Mouse (Mus musculus) stomach, embryonic 15.5 days (tissue): ENCODE results near the gene Trpv5. TPM values are rescaled to one million over a fixed set of nuclear protein-coding genes. Genes with fewer than 3 reads are reported as not detected.

ENCODE experiments used
- ATAC-seq: fragments of 200-750 bp; cut with Nextera tagmentation; 2 replicates; pipeline ENCODE4 v1.8.0; 2017; ENCODE audit warnings: low read depth, moderate number of reproducible peaks, moderate TSS enrichment; ENCODE audit not compliant: insufficient read depth, low FRiP score
- H3K27ac ChIP-seq: fragments of 300-500 bp; sonication (generic); 2 replicates; pipeline ENCODE4 v1.5.1; 2015; ENCODE audit warnings: mild to moderate bottlenecking, inconsistent platforms
- H3K27me3 ChIP-seq: fragments of 300-500 bp; sonication (generic); replicated peaks from 2 replicates; pipeline ENCODE4 v1.6.1; 2015; ENCODE audit warnings: inconsistent platforms
- H3K36me3 ChIP-seq: fragments of 300-500 bp; sonication (generic); 2 replicates; pipeline ENCODE4 v1.6.1; 2015; ENCODE audit warnings: inconsistent platforms
- H3K4me1 ChIP-seq: fragments of 300-500 bp; sonication (generic); 2 replicates; pipeline ENCODE4 v1.6.1; 2015; ENCODE audit warnings: inconsistent platforms
- H3K4me2 ChIP-seq: fragments of 300-500 bp; sonication (generic); 2 replicates; pipeline ENCODE4 v1.6.1; 2015; ENCODE audit warnings: mild to moderate bottlenecking, inconsistent platforms
- H3K4me3 ChIP-seq: fragments of 300-500 bp; sonication (generic); replicated peaks from 2 replicates; pipeline ENCODE4 v1.5.1; 2015; ENCODE audit warnings: inconsistent platforms
- H3K9ac ChIP-seq: fragments of 300-500 bp; sonication (generic); 2 replicates; pipeline ENCODE4 v1.6.1; 2015; ENCODE audit warnings: inconsistent platforms
- H3K9me3 ChIP-seq: fragments of 300-500 bp; sonication (generic); 2 replicates; pipeline ENCODE4 v1.6.1; 2016; ENCODE audit warnings: inconsistent platforms
- WGBS: fragments of 180-500 bp; shearing (Covaris S2); methylation state at CpG from one replicate; pipeline ENCODE4 v1.1.7; 2015; 5-methylcytosine and 5-hydroxymethylcytosine counted together
- polyA plus RNA-seq: library from polyadenylated mRNA; unstranded; fragments of >200 nt; fragmentation: Nextera tagmentation; extraction: Ambion mirVana; gene quantifications from 2 replicates; pipeline ENCODE4 v1.2.1, GENCODE M21; 2015

Trpv5 gene
- polyA plus RNA-seq, 1 experiment from 2014 or later: 0.04 TPM

GRCm38 (mm10) chr6:41637927-41638506 is 42.6 kb downstream of the Trpv5 start:
- no peak overlapping the region for H3K4me2 ChIP-seq
- H3K36me3 ChIP-seq: no peaks in the 10 kb centered on the region
- no peak overlapping the region for H3K9ac ChIP-seq
- H3K4me1 ChIP-seq: no peaks in the 10 kb centered on the region
- WGBS: 67% methylated on average over 6 of the region's 6 CpGs
- no peak overlapping the region for H3K4me3 ChIP-seq
- H3K27ac ChIP-seq: no peak overlapping the region
- ATAC-seq: no peak
- no peaks in the 10 kb centered on the region for H3K27me3 ChIP-seq
- no peaks in the 10 kb centered on the region for H3K9me3 ChIP-seq

GRCm38 (mm10) chr6:41637393-41637792 is 43.2 kb downstream of the Trpv5 start:
- Histone ChIP-seq H3K9me3 (no peaks in the 10 kb centered on the region), H3K27me3 (no peaks in the 10 kb centered on the region), H3K9ac (no peak overlapping the region), H3K4me2 (no peak overlapping the region), H3K4me3 (no peak overlapping the region), H3K36me3 (no peaks in the 10 kb centered on the region), H3K27ac (no peak overlapping the region), H3K4me1 (no peaks in the 10 kb centered on the region)
- no peak for ATAC-seq
- WGBS: 26% methylated on average over 1 of the region's 1 CpGs

GRCm38 (mm10) chr6:41636178-41636577 is 44.4 kb downstream of the Trpv5 start, which contains the start of gene Trpv6:
Gene Trpv6 (minus strand): TSS chr6:41636405.
- Histone ChIP-seq H3K27me3 (no peaks in the 10 kb centered on the region), H3K27ac (no peak within 1 kb of the TSS), H3K4me2 (peak within 1 kb of the TSS; percentile 35; the same call in 1 of the 2 replicates), H3K4me3 (peak within 1 kb of the TSS; percentile 34), H3K4me1 (no peaks in the 10 kb centered on the region), H3K9me3 (no peaks in the 10 kb centered on the region), H3K9ac (peak within 1 kb of the TSS; percentile 8; the same call in 1 of the 2 replicates), H3K36me3 (no peaks in the 10 kb centered on the region)
- WGBS: 25% methylated on average over 5 of the region's 5 CpGs
- ATAC-seq: no peak; the same call in 1 of the 2 replicates

GRCm38 (mm10) chr6:41635211-41635610 is 45.4 kb downstream of the Trpv5 start:
- H3K4me3 ChIP-seq: peak overlapping the region; percentile 34; the same call in 1 of the 2 replicates
- no peaks in the 10 kb centered on the region for H3K36me3 ChIP-seq
- peak overlapping the region; percentile 35; the same call in 1 of the 2 replicates for H3K4me2 ChIP-seq
- H3K9me3 ChIP-seq: no peaks in the 10 kb centered on the region
- no peaks in the 10 kb centered on the region for H3K4me1 ChIP-seq
- H3K27me3 ChIP-seq: no peaks in the 10 kb centered on the region
- ATAC-seq: no peak
- no peak overlapping the region for H3K27ac ChIP-seq
- WGBS: 42% methylated on average over 1 of the region's 1 CpGs
- no peak overlapping the region for H3K9ac ChIP-seq

GRCm38 (mm10) chr6:41631549-41631948 is 49.0 kb downstream of the Trpv5 start:
- Histone ChIP-seq H3K4me3 (no peak overlapping the region), H3K4me1 (no peaks in the 10 kb centered on the region), H3K27me3 (no peaks in the 10 kb centered on the region), H3K27ac (no peak overlapping the region), H3K9me3 (no peaks in the 10 kb centered on the region), H3K4me2 (no peak overlapping the region), H3K36me3 (no peaks in the 10 kb centered on the region), H3K9ac (no peak overlapping the region)
- no peak for ATAC-seq
- WGBS: 74% methylated on average over 4 of the region's 4 CpGs

- Histone ChIP-seq H3K4me2 (no peak overlapping the region), H3K4me3 (no peak overlapping the region), H3K9ac (no peak overlapping the region), H3K36me3 (no peaks in the 10 kb centered on the region), H3K27me3 (no peaks in the 10 kb centered on the region), H3K4me1 (no peaks in the 10 kb centered on the region), H3K9me3 (no peaks in the 10 kb centered on the region), H3K27ac (no peak overlapping the region)
- 61% methylated on average over 2 of the region's 2 CpGs for WGBS
- no peak for ATAC-seq
Observed at GRCm38 (mm10) chr6:41630791-41631190, 49.8 kb downstream of the Trpv5 start.

GRCm38 (mm10) chr6:41628180-41628579 is 52.4 kb downstream of the Trpv5 start:
- Histone ChIP-seq H3K9me3 (no peaks in the 10 kb centered on the region), H3K27me3 (no peaks in the 10 kb centered on the region), H3K36me3 (no peaks in the 10 kb centered on the region), H3K4me1 (no peaks in the 10 kb centered on the region), H3K27ac (no peak overlapping the region), H3K4me3 (no peak overlapping the region), H3K4me2 (no peak overlapping the region), H3K9ac (no peak overlapping the region)
- 68% methylated on average over 1 of the region's 1 CpGs for WGBS
- ATAC-seq: no peak

- H3K4me2 ChIP-seq: no peak overlapping the region
- no peak for ATAC-seq
- 70% methylated on average over 9 of the region's 9 CpGs for WGBS
Observed at GRCm38 (mm10) chr6:41622661-41623060, 57.9 kb downstream of the Trpv5 start.

GRCm38 (mm10) chr6:41621241-41621990 is 59.2 kb downstream of the Trpv5 start:
- H3K4me2 ChIP-seq: no peak overlapping the region
- no peak overlapping the region for H3K4me3 ChIP-seq
- no peaks in the 10 kb centered on the region for H3K9me3 ChIP-seq
- ATAC-seq: no peak
- no peaks in the 10 kb centered on the region for H3K27me3 ChIP-seq
- no peaks in the 10 kb centered on the region for H3K36me3 ChIP-seq
- WGBS: 89% methylated on average over 12 of the region's 12 CpGs
- H3K9ac ChIP-seq: no peak overlapping the region
- no peak overlapping the region for H3K27ac ChIP-seq
- H3K4me1 ChIP-seq: no peaks in the 10 kb centered on the region

More at GRCm38 (mm10) chr6:41622661-41623060, 57.9 kb downstream of the Trpv5 start:
- H3K36me3 ChIP-seq: no peaks in the 10 kb centered on the region
- no peak overlapping the region for H3K9ac ChIP-seq
- no peak overlapping the region for H3K4me3 ChIP-seq
- H3K9me3 ChIP-seq: no peaks in the 10 kb centered on the region
- no peaks in the 10 kb centered on the region for H3K27me3 ChIP-seq
- H3K27ac ChIP-seq: no peak overlapping the region
- no peaks in the 10 kb centered on the region for H3K4me1 ChIP-seq

GRCm38 (mm10) chr6:41620173-41620798 is 60.3 kb downstream of the Trpv5 start:
- Histone ChIP-seq H3K9ac (no peak overlapping the region), H3K4me3 (no peak overlapping the region), H3K4me2 (no peak overlapping the region), H3K4me1 (no peaks in the 10 kb centered on the region), H3K27ac (no peak overlapping the region), H3K9me3 (no peaks in the 10 kb centered on the region), H3K27me3 (no peaks in the 10 kb centered on the region), H3K36me3 (no peaks in the 10 kb centered on the region)
- ATAC-seq: no peak
- 83% methylated on average over 9 of the region's 9 CpGs for WGBS

GRCm38 (mm10) chr6:41607637-41608036 is 72.9 kb downstream of the Trpv5 start:
- H3K4me1 ChIP-seq: 0 out of 2 replicates have a peak, but pooled peaks cover 2% of the 10 kb centered on the region
- no peak overlapping the region for H3K4me2 ChIP-seq
- WGBS: 61% methylated on average over 5 of the region's 5 CpGs
- ATAC-seq: no peak
- H3K27me3 ChIP-seq: no peaks in the 10 kb centered on the region
- H3K4me3 ChIP-seq: no peak overlapping the region
- H3K36me3 ChIP-seq: no peaks in the 10 kb centered on the region
- H3K9me3 ChIP-seq: no peaks in the 10 kb centered on the region
- no peak overlapping the region for H3K27ac ChIP-seq
- no peak overlapping the region for H3K9ac ChIP-seq

GRCm38 (mm10) chr6:41606214-41606613 is 74.4 kb downstream of the Trpv5 start:
- no peak for ATAC-seq
- Histone ChIP-seq H3K9ac (no peak overlapping the region; the same call in 1 of the 2 replicates), H3K4me3 (peak overlapping the region; percentile 81)

More at GRCm38 (mm10) chr6:41606214-41606613, 74.4 kb downstream of the Trpv5 start:
- no peak overlapping the region for H3K27ac ChIP-seq
- WGBS: 15% methylated on average over 4 of the region's 4 CpGs
- H3K36me3 ChIP-seq: no peaks in the 10 kb centered on the region
- H3K27me3 ChIP-seq: no peaks in the 10 kb centered on the region
- H3K4me2 ChIP-seq: peak overlapping the region; percentile 96
- no peaks in the 10 kb centered on the region for H3K9me3 ChIP-seq
- 0 out of 2 replicates have a peak, but pooled peaks cover 2% of the 10 kb centered on the region for H3K4me1 ChIP-seq
